Mouse (Mus musculus): ENCODE data around the gene Dop1a. TPM values are rescaled to one million over a fixed set of nuclear protein-coding genes. Genes with fewer than 3 reads are reported as not detected.

Dop1a gene
- polyA plus RNA-seq, 1 experiment from 2014 or later = 7.2 TPM

- Histone ChIP-seq H3K9me3 (ENCODE audit: control insufficient read depth, low read length) (no peaks in the 10 kb centered on the region), H3K4me2 (replicated peaks; ENCODE audit: low read depth) (0 out of 2 replicates have a peak overlapping the region, but pooled peaks have one; percentile 17), H3K36me3 (ENCODE audit: control insufficient read depth, insufficient read depth, low read length) (no peaks in the 10 kb centered on the region), H3K9ac (ENCODE audit: low read length) (no peak overlapping the region), H3K4me3 (ENCODE audit: low read depth, low read length) (no peak overlapping the region), H3K4me1 (replicated peaks; ENCODE audit: control insufficient read depth, insufficient read depth) (no peaks in the 10 kb centered on the region), H3K27me3 (ENCODE audit: control insufficient read depth, insufficient read depth, low read length) (no peaks in the 10 kb centered on the region), H3K27ac (replicated peaks) (no peak overlapping the region)
- 1% methylated on average over 13 of the region's 13 CpGs for WGBS
- DNase-seq (ENCODE audit: low spot score) = peak; percentile 60
- peak; percentile 92 for TF ChIP-seq CTCF (IDR thresholded peaks at IDR 0.05; ENCODE audit: low read depth)
- TF ChIP-seq EP300 (optimal IDR thresholded peaks at IDR 0.05) = no peak
- 0 out of 2 replicates have a peak, but pooled peaks have one; percentile 72 for ATAC-seq (ENCODE audit: low FRiP score, low TSS enrichment)
Observed at GRCm38 (mm10) chr9:86451617-86452016, 15.3 kb upstream of the Dop1a start.

DNA sequence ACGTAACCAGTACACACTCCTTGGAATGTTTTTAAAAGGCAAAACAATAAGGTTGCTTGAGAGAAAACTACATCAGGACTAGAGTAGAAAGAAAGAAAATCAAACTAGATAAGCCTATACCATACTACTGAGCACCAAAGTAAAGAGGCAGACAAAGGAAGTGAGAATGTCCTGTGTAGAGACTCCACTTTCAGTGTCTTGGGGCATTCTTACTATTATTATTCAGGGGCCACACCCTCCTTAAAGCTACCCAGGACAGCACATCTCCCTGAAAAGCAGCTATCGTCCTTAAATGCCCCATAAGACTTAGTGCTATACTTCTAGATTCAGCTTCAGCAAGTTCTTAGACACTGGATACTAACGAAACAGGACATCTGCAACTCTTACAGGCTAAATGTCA, 13.3 kb upstream of the Dop1a start:
- Histone ChIP-seq H3K4me3 (ENCODE audit: low read depth, low read length) (no peak overlapping the region), H3K36me3 (ENCODE audit: control insufficient read depth, insufficient read depth, low read length) (no peaks in the 10 kb centered on the region), H3K9me3 (ENCODE audit: control insufficient read depth, low read length) (no peaks in the 10 kb centered on the region), H3K27ac (replicated peaks) (no peak overlapping the region), H3K4me1 (replicated peaks; ENCODE audit: control insufficient read depth, insufficient read depth) (no peaks in the 10 kb centered on the region), H3K27me3 (ENCODE audit: control insufficient read depth, insufficient read depth, low read length) (no peaks in the 10 kb centered on the region), H3K9ac (ENCODE audit: low read length) (no peak overlapping the region), H3K4me2 (replicated peaks; ENCODE audit: low read depth) (no peak overlapping the region)
- WGBS = 73% methylated on average over 3 of the region's 3 CpGs
- ATAC-seq (ENCODE audit: low FRiP score, low TSS enrichment) = no peak
- TF ChIP-seq CTCF (IDR thresholded peaks at IDR 0.05; ENCODE audit: low read depth) (no peak), EP300 (optimal IDR thresholded peaks at IDR 0.05) (no peak)
- no peak for DNase-seq (ENCODE audit: low spot score)

DNA sequence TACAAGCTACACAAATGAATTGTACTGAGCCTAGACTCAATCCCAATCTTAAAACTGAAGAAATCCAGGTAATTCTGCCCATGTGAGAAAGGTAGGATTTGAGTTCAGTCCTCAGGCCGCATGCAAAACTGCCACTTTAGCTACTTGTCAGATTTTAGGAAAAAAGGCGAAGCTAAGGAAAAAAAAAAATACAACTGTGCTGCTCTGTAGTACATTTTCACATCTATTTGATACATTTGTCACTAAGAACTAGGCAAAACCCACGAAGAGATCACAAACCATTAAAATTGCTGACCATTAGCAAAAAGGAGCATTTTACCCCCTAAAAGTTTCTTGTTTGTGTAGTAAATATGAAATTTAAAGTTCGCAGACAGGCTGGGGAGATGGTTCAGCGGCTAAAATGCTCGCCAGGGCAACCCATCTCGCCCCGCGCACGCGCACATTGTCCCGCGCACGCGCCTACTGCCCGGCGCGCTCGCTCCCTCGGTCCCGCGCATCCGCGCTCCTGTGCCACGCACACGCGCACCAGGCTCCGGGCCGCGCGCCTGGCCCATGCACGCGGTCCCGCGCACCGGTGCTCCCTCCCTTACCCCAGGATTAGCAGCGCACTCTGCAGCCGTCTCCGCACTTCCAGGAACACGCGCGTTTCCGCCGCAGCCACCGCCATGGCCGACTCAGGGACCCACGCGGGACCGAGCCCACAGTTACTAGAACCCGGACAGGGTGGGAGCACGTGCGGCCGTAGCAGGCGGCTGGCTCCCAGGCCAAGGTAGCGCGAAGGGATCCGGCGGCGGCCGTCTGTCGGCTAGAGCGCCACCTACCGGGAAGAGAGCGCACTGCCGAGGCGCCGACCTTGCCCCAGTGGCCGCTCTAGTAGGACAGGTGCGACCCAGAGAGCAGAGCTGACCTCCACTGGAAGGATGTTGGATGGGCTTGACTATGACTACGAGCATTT, 2.5 kb upstream of the Dop1a start, which contains the start of gene Ube2cbp:
TSS of gene Ube2cbp (minus strand) at position 800 of the 955 bp plus-strand sequence.
- Histone ChIP-seq H3K9ac (ENCODE audit: low read length) (peak within 1 kb of the TSS; percentile 70), H3K4me2 (replicated peaks; ENCODE audit: low read depth) (peak within 1 kb of the TSS; percentile 82), H3K4me3 (ENCODE audit: low read depth, low read length) (peak within 1 kb of the TSS; percentile 72), H3K27ac (replicated peaks) (peak within 1 kb of the TSS; percentile 63; the same call in 1 of the 2 replicates), H3K9me3 (ENCODE audit: control insufficient read depth, low read length) (no peaks in the 10 kb centered on the region), H3K4me1 (replicated peaks; ENCODE audit: control insufficient read depth, insufficient read depth) (no peaks in the 10 kb centered on the region), H3K36me3 (ENCODE audit: control insufficient read depth, insufficient read depth, low read length) (no peaks in the 10 kb centered on the region), H3K27me3 (ENCODE audit: control insufficient read depth, insufficient read depth, low read length) (no peaks in the 10 kb centered on the region)
- 2% methylated on average over 68 of the region's 70 CpGs for WGBS
- ATAC-seq (ENCODE audit: low FRiP score, low TSS enrichment) (peak; percentile 89), DNase-seq (ENCODE audit: low spot score) (peak; percentile 89)
- TF ChIP-seq EP300 (optimal IDR thresholded peaks at IDR 0.05) = no peak
- peak; percentile 96 for TF ChIP-seq CTCF (IDR thresholded peaks at IDR 0.05; ENCODE audit: low read depth)

DNA sequence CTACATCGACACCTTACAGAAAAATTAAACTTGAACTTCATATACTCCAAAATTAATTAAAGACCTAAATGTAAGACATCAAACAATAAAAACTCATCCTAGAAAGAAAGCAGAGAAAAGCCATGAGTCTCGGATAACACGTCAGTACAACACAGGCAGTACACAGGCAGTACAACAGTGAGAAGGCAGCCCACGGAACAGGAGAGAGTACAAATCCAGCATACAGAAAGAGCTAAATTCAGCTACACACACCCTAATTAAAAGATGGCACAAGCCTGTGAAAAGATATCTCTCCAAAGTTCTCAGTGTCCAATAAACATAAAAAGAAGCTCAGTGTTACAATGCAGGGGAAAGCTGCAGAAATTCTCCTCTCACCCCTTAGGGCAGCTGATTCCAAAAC, 9.0 kb downstream of the Dop1a start:
- no peak overlapping the region for H3K27ac ChIP-seq (replicated peaks)
- WGBS = 93% methylated on average over 4 of the region's 4 CpGs
- no peaks in the 10 kb centered on the region for H3K4me1 ChIP-seq (replicated peaks; ENCODE audit: control insufficient read depth, insufficient read depth)
- H3K27me3 ChIP-seq (ENCODE audit: control insufficient read depth, insufficient read depth, low read length) = no peaks in the 10 kb centered on the region
- H3K4me3 ChIP-seq (ENCODE audit: low read depth, low read length) = no peak overlapping the region
- DNase-seq (ENCODE audit: low spot score) = no peak
- ATAC-seq (ENCODE audit: low FRiP score, low TSS enrichment) = no peak
- H3K9ac ChIP-seq (ENCODE audit: low read length) = no peak overlapping the region
- TF ChIP-seq CTCF (IDR thresholded peaks at IDR 0.05; ENCODE audit: low read depth) (no peak), EP300 (optimal IDR thresholded peaks at IDR 0.05) (no peak)
- H3K36me3 ChIP-seq (ENCODE audit: control insufficient read depth, insufficient read depth, low read length) = no peaks in the 10 kb centered on the region
- H3K9me3 ChIP-seq (ENCODE audit: control insufficient read depth, low read length) = no peaks in the 10 kb centered on the region
- H3K4me2 ChIP-seq (replicated peaks; ENCODE audit: low read depth) = no peak overlapping the region

GRCm38 (mm10) chr9:86476763-86477162, 9.8 kb downstream of the Dop1a start:
- TF ChIP-seq EP300 (optimal IDR thresholded peaks at IDR 0.05) = no peak
- TF ChIP-seq CTCF (IDR thresholded peaks at IDR 0.05; ENCODE audit: low read depth) = no peak
- H3K4me2 ChIP-seq (replicated peaks; ENCODE audit: low read depth) = no peak overlapping the region
- no peak overlapping the region for H3K27ac ChIP-seq (replicated peaks)
- WGBS = 43% methylated on average over 5 of the region's 5 CpGs
- no peaks in the 10 kb centered on the region for H3K36me3 ChIP-seq (ENCODE audit: control insufficient read depth, insufficient read depth, low read length)
- ATAC-seq (ENCODE audit: low FRiP score, low TSS enrichment) (no peak), DNase-seq (ENCODE audit: low spot score) (no peak)
- H3K4me1 ChIP-seq (replicated peaks; ENCODE audit: control insufficient read depth, insufficient read depth) = no peaks in the 10 kb centered on the region
- no peak overlapping the region for H3K9ac ChIP-seq (ENCODE audit: low read length)
- H3K27me3 ChIP-seq (ENCODE audit: control insufficient read depth, insufficient read depth, low read length) = no peaks in the 10 kb centered on the region
- no peaks in the 10 kb centered on the region for H3K9me3 ChIP-seq (ENCODE audit: control insufficient read depth, low read length)
- no peak overlapping the region for H3K4me3 ChIP-seq (ENCODE audit: low read depth, low read length)
